Mouse (Mus musculus) CH12.LX (cell line): Measurements from ENCODE around the gene Eif4ebp2. TPM values are rescaled to one million over a fixed set of nuclear protein-coding genes. Genes with fewer than 3 reads are reported as not detected.

ENCODE experiments used
- DNase-seq: peaks from one replicate; pipeline ENCODE4 v3.0.0-alpha.2; 2013; ENCODE audit errors: extremely low read depth
- H3K27ac ChIP-seq: 2 replicates; pipeline ENCODE4 v1.5.1; 2012; ENCODE audit warnings: low read depth, mild to moderate bottlenecking, control low read depth, moderate library complexity; ENCODE audit not compliant: insufficient read depth
- H3K27me3 ChIP-seq: replicated peaks from 2 replicates; pipeline ENCODE3; 2012; ENCODE audit warnings: inconsistent platforms
- H3K36me3 ChIP-seq, 2 experiments: replicated peaks in 1 of 2; 2 replicates each; pipeline versions ENCODE3 to v1.6.1; 2012; ENCODE audit warnings: inconsistent platforms in 1 of 2, low read length in 1 of 2, mild to moderate bottlenecking in 1 of 2, mixed read lengths in 1 of 2, moderate library complexity in 1 of 2; ENCODE audit not compliant: control insufficient read depth in 1 of 2, insufficient read depth in 1 of 2
- H3K4me1 ChIP-seq, 2 experiments: 2 replicates each; pipeline ENCODE4 v1.6.1; 2012; ENCODE audit warnings: inconsistent platforms in 1 of 2, moderate library complexity in 1 of 2; ENCODE audit not compliant: insufficient read depth in 2 of 2, control insufficient read depth in 1 of 2
- H3K4me2 ChIP-seq: 2 replicates; pipeline ENCODE4 v1.6.1; 2012; ENCODE audit warnings: low read depth, mild to moderate bottlenecking, control low read depth; ENCODE audit not compliant: poor library complexity, insufficient read depth, severe bottlenecking
- H3K4me3 ChIP-seq, 3 experiments: fragments of 150-350 bp in 1 of 3; sonication (generic) in 1 of 3; replicated peaks in 1 of 3; 2 replicates each; pipeline versions ENCODE3 to v1.5.1; 2011 to 2012; ENCODE audit warnings: low read depth in 2 of 3, low read length in 2 of 3, mild to moderate bottlenecking in 2 of 3, moderate library complexity in 2 of 3, control low read depth in 1 of 3, improper control_type of control experiment in 1 of 3, inconsistent platforms in 1 of 3, mixed read lengths in 1 of 3; ENCODE audit not compliant: poor library complexity in 1 of 3
- H3K79me2 ChIP-seq: replicated peaks from 2 replicates; pipeline ENCODE4 v1.6.1; 2012; ENCODE audit warnings: mild to moderate bottlenecking, moderate library complexity; ENCODE audit not compliant: control insufficient read depth, poor library complexity, insufficient read depth, severe bottlenecking; ENCODE audit errors: extremely low read depth
- H3K9ac ChIP-seq: 2 replicates; pipeline ENCODE4 v1.6.1; 2012; ENCODE audit warnings: low read depth, mild to moderate bottlenecking, control low read depth, moderate library complexity; ENCODE audit not compliant: insufficient read depth
- H3K9me3 ChIP-seq: replicated peaks from 2 replicates; pipeline ENCODE3; 2012; ENCODE audit warnings: low read length, inconsistent platforms, mixed read lengths
- BHLHE40 ChIP-seq: IDR thresholded peaks from 2 replicates; pipeline ENCODE4 v1.6.1; 2011; ENCODE audit warnings: mild to moderate bottlenecking, low read depth, low read length, improper control_type of control experiment
- CHD1 ChIP-seq: IDR thresholded peaks from 2 replicates; pipeline ENCODE4 v1.6.1; 2012; ENCODE audit warnings: low read depth, low read length, improper control_type of control experiment, inconsistent platforms
- CTCF ChIP-seq, 2 experiments: IDR thresholded peaks in 1 of 2; conservative IDR thresholded peaks in 1 of 2; 2 replicates each; pipeline ENCODE4 v1.5.1; 2011 to 2012; ENCODE audit warnings: low read depth in 2 of 2, low read length in 2 of 2, improper control_type of control experiment in 1 of 2, inconsistent platforms in 1 of 2, mild to moderate bottlenecking in 1 of 2, moderate library complexity in 1 of 2
- E2F4 ChIP-seq: IDR thresholded peaks from 2 replicates; pipeline ENCODE4 v1.6.1; 2011; ENCODE audit warnings: low read depth, low read length, improper control_type of control experiment; ENCODE audit not compliant: insufficient replicate concordance
- ELF1 ChIP-seq: IDR thresholded peaks from 2 replicates; pipeline ENCODE4 v1.6.1; 2014; ENCODE audit warnings: low read depth, mild to moderate bottlenecking, inconsistent platforms, low read length, improper control_type of control experiment
- ETS1 ChIP-seq: conservative IDR thresholded peaks from 2 replicates; pipeline ENCODE4 v1.6.1; 2012; ENCODE audit warnings: low read depth, mild to moderate bottlenecking, inconsistent platforms, low read length, improper control_type of control experiment, moderate library complexity
- GABPA ChIP-seq: IDR thresholded peaks from 2 replicates; pipeline ENCODE4 v1.6.1; 2012; ENCODE audit warnings: low read depth, low read length, improper control_type of control experiment, inconsistent platforms; ENCODE audit not compliant: insufficient replicate concordance
- HCFC1 ChIP-seq: IDR thresholded peaks from 2 replicates; pipeline ENCODE4 v1.6.1; 2012; ENCODE audit warnings: low read depth, mild to moderate bottlenecking, inconsistent platforms, low read length, improper control_type of control experiment
- JUND ChIP-seq: conservative IDR thresholded peaks from 2 replicates; pipeline ENCODE4 v1.6.1; 2011; ENCODE audit warnings: low read depth, low read length, improper control_type of control experiment
- MAFK ChIP-seq: IDR thresholded peaks from 2 replicates; pipeline ENCODE4 v1.6.1; 2011; ENCODE audit warnings: low read length, improper control_type of control experiment; ENCODE audit not compliant: insufficient replicate concordance
- MEF2A ChIP-seq: IDR thresholded peaks from 2 replicates; pipeline ENCODE4 v1.6.1; 2014; ENCODE audit warnings: low read depth, mild to moderate bottlenecking, inconsistent platforms, low read length, improper control_type of control experiment, borderline replicate concordance
- MXI1 ChIP-seq: IDR thresholded peaks from 2 replicates; pipeline ENCODE4 v1.6.1; 2011; ENCODE audit warnings: mild to moderate bottlenecking, low read depth, low read length, improper control_type of control experiment
- MYC ChIP-seq: IDR thresholded peaks from 2 replicates; pipeline ENCODE4 v1.6.1; 2011; ENCODE audit warnings: low read depth, mild to moderate bottlenecking, improper control_type of control experiment, low read length
- NELFE ChIP-seq: IDR thresholded peaks from 2 replicates; pipeline ENCODE4 v1.6.1; 2011; ENCODE audit warnings: low read depth, low read length, improper control_type of control experiment
- PAX5 ChIP-seq: IDR thresholded peaks from 2 replicates; pipeline ENCODE4 v1.6.1; 2012; ENCODE audit warnings: low read length, inconsistent platforms, mixed read lengths
- POLR2A ChIP-seq: IDR thresholded peaks from 2 replicates; pipeline ENCODE4 v1.6.1; 2011; ENCODE audit warnings: low read depth, mild to moderate bottlenecking, improper control_type of control experiment, low read length
- POLR2AphosphoS2 ChIP-seq: IDR thresholded peaks from 2 replicates; pipeline ENCODE4 v1.6.1; 2011; ENCODE audit warnings: low read depth, low read length, improper control_type of control experiment
- RAD21 ChIP-seq: IDR thresholded peaks from 2 replicates; pipeline ENCODE4 v1.6.1; 2011; ENCODE audit warnings: low read depth, mild to moderate bottlenecking, low read length, improper control_type of control experiment, moderate library complexity
- RCOR1 ChIP-seq: conservative IDR thresholded peaks from 2 replicates; pipeline ENCODE4 v1.6.1; 2012; ENCODE audit warnings: low read depth, mild to moderate bottlenecking, inconsistent platforms, low read length, improper control_type of control experiment
- SIN3A ChIP-seq: IDR thresholded peaks from 2 replicates; pipeline ENCODE4 v1.6.1; 2012; ENCODE audit warnings: low read length, improper control_type of control experiment, inconsistent platforms
- SMC3 ChIP-seq: IDR thresholded peaks from 2 replicates; pipeline ENCODE4 v1.6.1; 2011; ENCODE audit warnings: low read depth, low read length, improper control_type of control experiment
- TBP ChIP-seq: conservative IDR thresholded peaks from 2 replicates; pipeline ENCODE4 v1.6.1; 2011; ENCODE audit warnings: low read depth, low read length, improper control_type of control experiment
- USF1 ChIP-seq: IDR thresholded peaks from 2 replicates; pipeline ENCODE4 v1.6.1; 2014; ENCODE audit warnings: low read depth, mild to moderate bottlenecking, inconsistent platforms, low read length, improper control_type of control experiment
- USF2 ChIP-seq: conservative IDR thresholded peaks from 2 replicates; pipeline ENCODE4 v1.6.1; 2011; ENCODE audit warnings: low read depth, low read length, improper control_type of control experiment
- ZC3H11A ChIP-seq: IDR thresholded peaks from 2 replicates; pipeline ENCODE4 v1.6.1; 2012; ENCODE audit warnings: low read depth, mild to moderate bottlenecking, inconsistent platforms, low read length, improper control_type of control experiment
- ZKSCAN1 ChIP-seq: IDR thresholded peaks from 2 replicates; pipeline ENCODE4 v1.6.1; 2012; ENCODE audit warnings: low read depth, inconsistent platforms, low read length, improper control_type of control experiment, borderline replicate concordance
- ZMIZ1 ChIP-seq: IDR thresholded peaks from 2 replicates; pipeline ENCODE4 v1.6.1; 2012; ENCODE audit warnings: low read depth, mild to moderate bottlenecking, inconsistent platforms, low read length, improper control_type of control experiment
- ZNF384 ChIP-seq: IDR thresholded peaks from 2 replicates; pipeline ENCODE4 v1.6.1; 2012; ENCODE audit warnings: low read depth, low read length, improper control_type of control experiment, inconsistent platforms
- dilution Hi-C: fragments of 300-500 bp; cut with MboI; formaldehyde crosslinking; loops from 2 replicates; pipeline ENCODE4 v1.14.3; 2020; ENCODE audit warnings: low sequenced_read_pairs; ENCODE audit not compliant: extremely low pct_unique_long_range_greater_than_20kb, extremely low pct_ligation_motif_present
- in situ Hi-C: fragments of 300-500 bp; cut with MboI; formaldehyde crosslinking; loops from 3 replicates; pipeline ENCODE4 v1.14.3; 2019; ENCODE audit warnings: low sequenced_read_pairs, low pct_ligation_motif_present, low pct_unique_long_range_greater_than_20kb, mixed read lengths
- polyA plus RNA-seq: library from polyadenylated mRNA; unstranded; fragments of >175 nt; gene quantifications from 2 replicates; pipeline ENCODE4 v1.2.1, GENCODE M21; 2012; ENCODE audit warnings: low read depth; ENCODE audit not compliant: insufficient read length
- total RNA-seq, 2 experiments: library from RNA; depleted of rRNA; stranded (reverse); fragments of 300-350 nt in 1 of 2; fragments of >200 nt in 1 of 2; gene quantifications; 2 replicates each; pipeline ENCODE4 v1.2.3; 2012 to 2014

The Eif4ebp2 gene
- total and polyA plus RNA-seq, 3 experiments = 7.5 to 73.2 (median 16.4) TPM

DNA sequence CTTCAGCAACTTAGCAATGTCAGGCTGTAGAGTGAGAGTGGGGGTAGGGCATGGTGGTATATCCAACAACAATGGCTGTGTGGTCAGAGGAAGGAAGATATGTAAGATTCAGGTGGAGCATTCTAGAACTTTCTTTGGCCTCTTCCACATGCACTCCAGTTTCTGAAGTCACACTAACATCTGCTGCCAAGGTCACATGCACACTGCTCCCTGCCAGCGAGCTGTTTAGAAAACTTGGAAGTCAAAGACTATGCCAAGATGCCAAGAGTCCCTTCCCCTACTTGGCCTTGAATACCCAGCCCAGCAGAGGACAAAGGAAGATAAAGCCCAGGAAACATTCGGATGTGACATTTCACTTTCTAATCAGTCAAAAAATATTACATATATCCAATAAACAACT is 49.5 kb downstream of the Eif4ebp2 start:
- Histone ChIP-seq H3K4me2 (no peak overlapping the region), H3K79me2 (no peaks in the 10 kb centered on the region), H3K4me1 (0 out of 4 replicates have a peak, but pooled peaks cover 0 to 2% of the 10 kb centered on the region in 2 experiments), H3K9me3 (peaks cover 14% of the 10 kb centered on the region), H3K27me3 (peaks cover 4% of the 10 kb centered on the region), H3K9ac (no peak overlapping the region), H3K36me3 (no peaks in the 10 kb centered on the region), H3K4me3 (no peak overlapping the region), H3K27ac (no peak overlapping the region)
- in situ Hi-C loops (no loop called here), dilution Hi-C loops (no loop called here)
- TF ChIP-seq MEF2A (no peak), CHD1 (no peak), GABPA (no peak), USF2 (no peak), ZNF384 (no peak), USF1 (no peak), MAFK (no peak), E2F4 (no peak), ELF1 (no peak), RCOR1 (no peak), JUND (no peak), SIN3A (no peak), POLR2AphosphoS2 (no peak), BHLHE40 (no peak), TBP (no peak), ETS1 (no peak)
- no peak for DNase-seq

DNA sequence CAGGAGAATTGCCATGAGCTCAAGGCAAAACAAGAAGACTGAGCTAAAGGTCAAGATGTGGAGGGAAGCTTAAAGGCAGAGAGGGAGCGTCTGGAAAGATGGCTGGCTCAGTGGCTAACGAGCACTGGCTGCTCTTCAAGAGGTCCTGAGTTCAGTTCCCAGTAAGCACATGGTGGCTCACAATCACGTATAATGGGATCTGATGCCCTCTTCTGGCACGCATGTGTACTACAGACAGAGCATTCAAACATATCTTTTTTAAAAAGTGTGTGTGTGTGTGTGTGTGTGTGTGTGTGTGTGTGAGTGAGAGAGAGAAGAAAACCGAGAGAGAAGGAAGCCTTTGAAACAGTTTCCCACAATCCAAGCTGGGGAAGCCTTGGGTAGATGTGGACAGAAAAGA is 50.0 kb downstream of the Eif4ebp2 start:
- H3K9ac ChIP-seq = no peak overlapping the region
- H3K4me2 ChIP-seq = no peak overlapping the region
- DNase-seq = peak; percentile 24
- H3K4me3 ChIP-seq = no peak overlapping the region
- dilution Hi-C loops (no loop called here), in situ Hi-C loops (no loop called here)
- no peak for TF ChIP-seq SIN3A
- TF ChIP-seq POLR2AphosphoS2 = no peak
- TF ChIP-seq PAX5 = no peak
- no peak for TF ChIP-seq USF1
- TF ChIP-seq GABPA = no peak
- TF ChIP-seq TBP = no peak
- TF ChIP-seq ZKSCAN1 = no peak
- TF ChIP-seq NELFE = no peak
- no peak for TF ChIP-seq POLR2A
- no peak for TF ChIP-seq ZMIZ1
- no peak for TF ChIP-seq USF2
- TF ChIP-seq ZC3H11A = no peak
- peak; percentile 22 for TF ChIP-seq RAD21
- no peak for TF ChIP-seq HCFC1
- TF ChIP-seq MEF2A = no peak
- TF ChIP-seq MYC = peak; percentile 69
- TF ChIP-seq SMC3 = peak; percentile 25
- TF ChIP-seq MAFK = no peak
- TF ChIP-seq ELF1 = no peak
- peak; percentile 8 to 51; a peak in 2 of 4 replicates for TF ChIP-seq CTCF (conservative IDR thresholded peaks at IDR 0.05 in 1 of 2, IDR thresholded peaks at IDR 0.05 in 1 of 2; ENCODE audit: low read depth in 2 of 2, low read length in 2 of 2)
- TF ChIP-seq MXI1 = no peak
- peaks cover 4% of the 10 kb centered on the region for H3K27me3 ChIP-seq
- peaks cover 14% of the 10 kb centered on the region for H3K9me3 ChIP-seq
- H3K36me3 ChIP-seq = no peaks in the 10 kb centered on the region
- H3K4me1 ChIP-seq = 0 out of 4 replicates have a peak, but pooled peaks cover 0 to 2% of the 10 kb centered on the region in 2 experiments
- H3K79me2 ChIP-seq = no peaks in the 10 kb centered on the region
- H3K27ac ChIP-seq = no peak overlapping the region
